Mouse (Mus musculus) myocyte (in vitro differentiated cells): ENCODE measurements at regions not wholly inside any gene's neighbourhood (a gene's known extent, or its start where the extent isn't known, plus 50 kb on each side); places are given as distances from the start of the nearest gene placed in this dataset.

ENCODE experiments used
- CEBPB ChIP-seq: IDR thresholded peaks from 2 replicates; pipeline ENCODE4 v1.6.1; 2011; ENCODE audit warnings: mild to moderate bottlenecking, moderate library complexity; ENCODE audit not compliant: poor library complexity, insufficient read depth, severe bottlenecking
- MAX ChIP-seq: IDR thresholded peaks from one replicate; pipeline ENCODE4 v1.6.1; 2011; ENCODE audit warnings: low read depth, mild to moderate bottlenecking, control low read depth
- MYOG ChIP-seq, 3 experiments: IDR thresholded peaks; one replicate each; pipeline ENCODE4 v1.6.1; 2011; ENCODE audit warnings: control low read depth in 2 of 3, low read depth in 2 of 3, mild to moderate bottlenecking in 2 of 3; ENCODE audit not compliant: insufficient read length in 2 of 3, control insufficient read depth in 1 of 3, insufficient read depth in 1 of 3
- POLR2A ChIP-seq: IDR thresholded peaks from one replicate; pipeline ENCODE4 v1.6.1; 2011; ENCODE audit warnings: low read depth, mild to moderate bottlenecking, control low read depth, moderate library complexity; ENCODE audit not compliant: insufficient read length
- POLR2AphosphoS2 ChIP-seq: IDR thresholded peaks from one replicate; pipeline ENCODE4 v1.6.1; 2011; ENCODE audit warnings: low read depth, control low read depth; ENCODE audit not compliant: insufficient read length

DNA sequence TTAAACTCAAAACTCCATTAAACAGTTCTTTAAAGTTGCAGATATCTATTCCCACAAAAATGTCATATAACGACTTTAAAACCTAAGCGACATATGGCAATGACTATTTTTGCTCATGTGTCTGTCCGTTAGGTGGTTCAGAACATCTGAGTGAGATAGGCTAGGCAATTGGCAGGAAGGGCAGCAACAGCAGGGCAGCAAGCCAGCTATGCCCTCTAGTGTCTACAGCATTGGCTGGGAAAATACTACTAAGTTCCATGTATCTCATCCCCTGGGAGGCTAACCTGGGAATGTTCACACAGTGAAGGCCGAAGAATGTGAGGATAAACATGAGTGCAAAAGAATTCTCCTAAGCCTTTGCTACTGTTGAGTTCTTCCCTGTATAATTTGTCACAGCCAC lies 410.0 kb upstream of the Pkn2 start:
- TF ChIP-seq POLR2AphosphoS2 (no peak), MYOG (IDR thresholded peaks at IDR 0.05; ENCODE audit: control insufficient read depth in 1 of 3, insufficient read depth in 1 of 3, insufficient read length in 2 of 3, low read depth in 2 of 3) (no peak), POLR2A (no peak), CEBPB (no peak), MAX (no peak)
